Mouse (Mus musculus) neural tube, embryonic 15.5 days (tissue): Measurements from ENCODE around the gene Gstm2. TPM values are rescaled to one million over a fixed set of nuclear protein-coding genes. Genes with fewer than 3 reads are reported as not detected.
"Not testable (repeated sequence)": the region's sequence is repeated elsewhere in the genome, so short reads cannot be mapped to it uniquely, and the experiment has no call there.

ENCODE experiments used
- ATAC-seq: fragments of 200-750 bp; cut with Nextera tagmentation; 2 replicates; pipeline ENCODE4 v1.8.0; 2017; ENCODE audit warnings: mild to moderate bottlenecking, moderate TSS enrichment, moderate library complexity; ENCODE audit not compliant: low FRiP score
- H3K27ac ChIP-seq: fragments of 300-500 bp; sonication (generic); replicated peaks from 2 replicates; pipeline ENCODE4 v1.5.1; 2015; ENCODE audit warnings: mild to moderate bottlenecking, inconsistent platforms
- H3K27me3 ChIP-seq: fragments of 300-500 bp; sonication (generic); replicated peaks from 2 replicates; pipeline ENCODE4 v1.6.1; 2015; ENCODE audit warnings: inconsistent platforms
- H3K36me3 ChIP-seq: fragments of 300-500 bp; sonication (generic); 2 replicates; pipeline ENCODE4 v1.6.1; 2015; ENCODE audit warnings: inconsistent platforms
- H3K4me1 ChIP-seq: fragments of 300-500 bp; sonication (generic); 2 replicates; pipeline ENCODE4 v1.6.1; 2015; ENCODE audit warnings: inconsistent platforms
- H3K4me2 ChIP-seq: fragments of 300-500 bp; sonication (generic); 2 replicates; pipeline ENCODE4 v1.6.1; 2015; ENCODE audit warnings: inconsistent platforms, mild to moderate bottlenecking, moderate library complexity
- H3K4me3 ChIP-seq: fragments of 300-500 bp; sonication (generic); replicated peaks from 2 replicates; pipeline ENCODE4 v1.5.1; 2015; ENCODE audit warnings: mild to moderate bottlenecking, inconsistent platforms
- H3K9ac ChIP-seq: fragments of 300-500 bp; sonication (generic); replicated peaks from 2 replicates; pipeline ENCODE4 v1.6.1; 2015; ENCODE audit warnings: mild to moderate bottlenecking, inconsistent platforms
- H3K9me3 ChIP-seq: fragments of 300-500 bp; sonication (generic); replicated peaks from 2 replicates; pipeline ENCODE4 v1.6.1; 2016; ENCODE audit warnings: inconsistent platforms
- WGBS: fragments of 180-500 bp; shearing (Covaris S2); methylation state at CpG from one replicate; pipeline ENCODE4 v1.1.7; 2015; ENCODE audit warnings: mixed read lengths; 5-methylcytosine and 5-hydroxymethylcytosine counted together
- polyA plus RNA-seq: library from polyadenylated mRNA; unstranded; fragments of >200 nt; fragmentation: Nextera tagmentation; extraction: Ambion mirVana; gene quantifications from 2 replicates; pipeline ENCODE4 v1.2.1, GENCODE M21; 2015

Gene Gstm2
- polyA plus RNA-seq, 1 experiment from 2014 or later: 7.4 TPM

DNA sequence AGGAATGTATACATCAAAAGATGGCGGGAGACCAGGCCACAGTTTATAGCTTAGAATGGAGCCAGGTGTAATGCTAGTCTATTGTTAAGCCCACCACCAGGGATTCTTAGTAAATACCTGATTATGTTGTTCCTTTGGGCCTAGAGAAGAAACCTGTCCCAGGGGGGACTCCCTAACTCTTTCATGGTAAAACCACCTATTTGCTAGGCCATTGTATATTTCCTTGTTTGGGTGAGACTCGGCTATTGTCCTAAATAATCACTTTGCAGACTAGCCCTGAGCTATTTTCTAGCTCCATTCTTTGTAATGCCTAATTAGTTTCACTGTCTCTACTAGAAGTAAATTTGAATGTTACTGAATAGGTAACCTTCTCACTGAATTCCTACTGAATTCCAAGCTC is 9.7 kb upstream of the Gstm2 start:
- WGBS: 64% methylated on average over 2 of the region's 2 CpGs
- not testable (repeated sequence) for H3K4me3 ChIP-seq, H3K27ac ChIP-seq, ATAC-seq, H3K9ac ChIP-seq, H3K27me3 ChIP-seq, H3K4me2 ChIP-seq, H3K36me3 ChIP-seq, H3K9me3 ChIP-seq, H3K4me1 ChIP-seq

GRCm38 (mm10) chr3:107985141-107985540 is 1.1 kb downstream of the Gstm2 start:
- not testable (repeated sequence) for H3K9me3 ChIP-seq, H3K27ac ChIP-seq, H3K9ac ChIP-seq, H3K36me3 ChIP-seq, ATAC-seq, H3K27me3 ChIP-seq, H3K4me1 ChIP-seq, H3K4me2 ChIP-seq, H3K4me3 ChIP-seq
- 91% methylated on average over 2 of the region's 2 CpGs for WGBS

- H3K4me1 ChIP-seq: no peaks in the 10 kb centered on the region
- no peaks in the 10 kb centered on the region for H3K27me3 ChIP-seq
- no peaks in the 10 kb centered on the region for H3K36me3 ChIP-seq
- no peak overlapping the region for H3K9ac ChIP-seq
- WGBS: 85% methylated on average over 5 of the region's 5 CpGs
- H3K27ac ChIP-seq: no peak overlapping the region
- H3K9me3 ChIP-seq: no peaks in the 10 kb centered on the region
- ATAC-seq: no peak
- no peak overlapping the region for H3K4me3 ChIP-seq
- H3K4me2 ChIP-seq: no peak overlapping the region
Measured at GRCm38 (mm10) chr3:107984471-107984870, 1.8 kb downstream of the Gstm2 start.

DNA sequence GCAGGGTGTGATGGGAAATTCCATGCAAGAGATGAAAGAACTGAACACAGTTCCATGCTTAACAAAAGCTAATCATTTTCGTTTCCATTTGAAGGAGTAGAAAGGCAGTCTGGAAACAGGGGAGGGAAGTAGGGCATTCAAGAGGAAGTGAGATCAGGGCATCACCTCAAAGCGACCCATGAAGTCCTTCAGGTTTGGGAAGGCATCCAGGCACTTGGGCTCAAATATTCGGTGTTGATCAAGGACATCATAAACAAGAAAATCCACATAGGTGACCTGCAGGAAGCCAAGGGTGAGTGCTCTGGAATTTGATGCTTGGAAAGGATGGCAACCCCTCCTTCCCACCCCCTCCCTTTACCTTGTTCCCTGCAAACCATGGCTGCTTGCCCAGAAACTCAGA is 2.5 kb downstream of the Gstm2 start:
- H3K9me3 ChIP-seq: no peaks in the 10 kb centered on the region
- H3K27ac ChIP-seq: no peak overlapping the region
- H3K4me3 ChIP-seq: no peak overlapping the region
- no peak overlapping the region for H3K9ac ChIP-seq
- ATAC-seq: no peak
- no peaks in the 10 kb centered on the region for H3K36me3 ChIP-seq
- H3K4me1 ChIP-seq: no peaks in the 10 kb centered on the region
- no peak overlapping the region for H3K4me2 ChIP-seq
- no peaks in the 10 kb centered on the region for H3K27me3 ChIP-seq
- 77% methylated on average over 3 of the region's 3 CpGs for WGBS

GRCm38 (mm10) chr3:107982726-107983125 is 3.5 kb downstream of the Gstm2 start:
- Histone ChIP-seq H3K4me3 (no peak overlapping the region), H3K36me3 (no peaks in the 10 kb centered on the region), H3K4me2 (no peak overlapping the region), H3K27me3 (no peaks in the 10 kb centered on the region), H3K27ac (no peak overlapping the region), H3K9ac (no peak overlapping the region), H3K9me3 (no peaks in the 10 kb centered on the region), H3K4me1 (no peaks in the 10 kb centered on the region)
- 82% methylated on average over 6 of the region's 6 CpGs for WGBS
- ATAC-seq: no peak

GRCm38 (mm10) chr3:107981261-107981660 is 5.0 kb downstream of the Gstm2 start:
- Histone ChIP-seq H3K27ac (no peak overlapping the region), H3K4me1 (no peaks in the 10 kb centered on the region), H3K36me3 (no peaks in the 10 kb centered on the region), H3K9ac (no peak overlapping the region), H3K9me3 (no peaks in the 10 kb centered on the region), H3K4me3 (no peak overlapping the region), H3K27me3 (no peaks in the 10 kb centered on the region), H3K4me2 (no peak overlapping the region)
- no peak for ATAC-seq
- 66% methylated on average over 3 of the region's 3 CpGs for WGBS

DNA sequence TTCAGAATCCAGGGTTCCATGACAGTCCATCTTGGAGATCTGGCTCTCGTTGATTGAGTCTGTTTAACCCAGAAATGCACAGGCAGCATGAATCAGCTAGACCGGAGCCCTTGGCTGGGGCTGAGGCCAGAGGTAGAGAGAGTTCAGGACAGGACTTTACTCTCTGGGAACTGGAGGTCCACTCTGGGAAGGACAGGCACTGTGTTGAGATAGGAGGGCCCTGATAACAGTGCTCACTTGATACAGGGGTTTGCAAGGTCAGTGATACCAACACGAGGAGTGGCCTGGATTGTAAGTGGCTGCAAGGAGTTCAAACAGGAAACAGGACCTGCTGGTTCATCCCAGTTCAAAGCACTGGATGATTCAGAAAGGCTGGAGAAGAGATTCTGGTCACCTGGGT is 8.6 kb downstream of the Gstm2 start:
- Histone ChIP-seq H3K4me2 (no peak overlapping the region), H3K27ac (no peak overlapping the region), H3K9me3 (no peaks in the 10 kb centered on the region), H3K4me1 (no peaks in the 10 kb centered on the region), H3K27me3 (no peaks in the 10 kb centered on the region), H3K4me3 (no peak overlapping the region), H3K9ac (no peak overlapping the region), H3K36me3 (no peaks in the 10 kb centered on the region)
- ATAC-seq: no peak
- WGBS: 86% methylated on average over 3 of the region's 3 CpGs

GRCm38 (mm10) chr3:107974237-107974636 is 12.0 kb downstream of the Gstm2 start:
- WGBS: 93% methylated on average over 1 of the region's 1 CpGs
- no peak overlapping the region for H3K4me3 ChIP-seq
- no peaks in the 10 kb centered on the region for H3K4me1 ChIP-seq
- no peaks in the 10 kb centered on the region for H3K27me3 ChIP-seq
- H3K9ac ChIP-seq: no peak overlapping the region
- no peaks in the 10 kb centered on the region for H3K9me3 ChIP-seq
- H3K36me3 ChIP-seq: no peaks in the 10 kb centered on the region
- H3K4me2 ChIP-seq: no peak overlapping the region
- ATAC-seq: no peak
- no peak overlapping the region for H3K27ac ChIP-seq

- WGBS: 89% methylated on average over 3 of the region's 3 CpGs
- H3K9ac ChIP-seq: no peak overlapping the region
- no peaks in the 10 kb centered on the region for H3K36me3 ChIP-seq
- no peaks in the 10 kb centered on the region for H3K27me3 ChIP-seq
- H3K4me1 ChIP-seq: no peaks in the 10 kb centered on the region
- no peak for ATAC-seq
- H3K4me2 ChIP-seq: no peak overlapping the region
- no peak overlapping the region for H3K4me3 ChIP-seq
- no peaks in the 10 kb centered on the region for H3K9me3 ChIP-seq
- H3K27ac ChIP-seq: no peak overlapping the region
Measured at GRCm38 (mm10) chr3:107972070-107972469, 14.2 kb downstream of the Gstm2 start.

DNA sequence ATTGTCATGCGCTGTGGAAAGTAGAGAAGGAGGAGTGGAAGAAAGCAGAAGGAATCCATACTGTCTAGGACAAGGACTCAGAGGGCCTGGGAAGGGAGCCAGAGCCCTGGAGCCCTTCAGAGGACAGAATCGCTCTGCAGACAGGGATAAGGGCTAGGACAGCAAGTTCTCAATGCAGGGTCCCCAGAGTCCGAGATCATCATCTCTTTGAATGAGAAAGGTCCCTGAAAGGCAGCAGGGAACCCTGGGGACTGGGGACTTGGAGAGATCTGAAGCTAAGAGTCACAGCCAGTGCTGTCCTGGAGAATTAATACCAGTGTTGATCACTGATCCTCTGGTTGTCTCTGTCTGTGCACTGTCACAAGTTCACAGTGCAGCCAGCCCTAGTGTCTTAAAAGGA is 15.2 kb downstream of the Gstm2 start:
- H3K9me3 ChIP-seq, H3K9ac ChIP-seq, H3K4me3 ChIP-seq, H3K27me3 ChIP-seq, H3K27ac ChIP-seq, ATAC-seq, H3K4me1 ChIP-seq, H3K36me3 ChIP-seq, H3K4me2 ChIP-seq: not testable (repeated sequence)
- 57% methylated on average over 3 of the region's 3 CpGs for WGBS

GRCm38 (mm10) chr3:107968724-107969395 is 17.4 kb downstream of the Gstm2 start, which contains the start of gene Gstm3:
Gene Gstm3 (minus strand): TSS chr3:107969283.
- Histone ChIP-seq H3K4me2 (no peak within 1 kb of the TSS), H3K9me3 (no peaks in the 10 kb centered on the region), H3K27ac (no peak within 1 kb of the TSS), H3K4me3 (no peak within 1 kb of the TSS), H3K4me1 (no peaks in the 10 kb centered on the region; the same call in 1 of the 2 replicates), H3K9ac (no peak within 1 kb of the TSS), H3K36me3 (no peaks in the 10 kb centered on the region), H3K27me3 (no peaks in the 10 kb centered on the region)
- WGBS: 59% methylated on average over 13 of the region's 13 CpGs
- no peak for ATAC-seq

DNA sequence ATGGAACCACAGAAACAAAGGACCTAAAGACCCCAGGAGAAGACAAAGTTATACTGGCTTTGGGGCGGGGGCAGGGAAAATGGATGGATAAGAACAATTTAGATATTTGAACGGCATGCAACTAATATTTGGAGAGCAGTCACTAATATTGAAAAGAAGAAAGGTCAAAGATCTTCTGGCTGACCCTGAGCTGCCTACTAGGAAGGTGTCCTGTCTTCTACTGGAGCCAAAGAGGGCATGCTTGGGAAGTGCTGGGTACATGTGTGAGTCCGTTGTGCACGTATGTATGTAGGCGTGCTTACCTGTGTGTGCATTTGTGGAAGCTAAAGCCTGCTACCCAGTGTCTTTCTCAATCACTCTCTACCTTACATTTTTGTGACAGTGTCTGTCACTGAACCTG is 19.6 kb downstream of the Gstm2 start:
- Histone ChIP-seq H3K4me1 (no peaks in the 10 kb centered on the region; the same call in 1 of the 2 replicates), H3K27ac (no peak overlapping the region), H3K9me3 (no peaks in the 10 kb centered on the region), H3K4me2 (no peak overlapping the region), H3K4me3 (no peak overlapping the region), H3K36me3 (no peaks in the 10 kb centered on the region), H3K9ac (no peak overlapping the region), H3K27me3 (no peaks in the 10 kb centered on the region)
- ATAC-seq: no peak
- WGBS: 97% methylated on average over 5 of the region's 5 CpGs
